Mouse (Mus musculus) hindbrain, embryonic 12.5 days (tissue): ENCODE data around the gene Zmat5. TPM values are rescaled to one million over a fixed set of nuclear protein-coding genes. Genes with fewer than 3 reads are reported as not detected.

Experiments used
- ATAC-seq: fragments of 200-750 bp; cut with Nextera tagmentation; 2 replicates; pipeline ENCODE4 v1.8.0; 2017; ENCODE audit warnings: moderate TSS enrichment; ENCODE audit not compliant: low FRiP score
- H3K27ac ChIP-seq: fragments of 300-500 bp; sonication (generic); 2 replicates; pipeline ENCODE4 v1.5.1; 2016; ENCODE audit warnings: mild to moderate bottlenecking
- H3K27me3 ChIP-seq: fragments of 300-500 bp; sonication (generic); 2 replicates; pipeline ENCODE4 v1.6.1; 2016; ENCODE audit warnings: mild to moderate bottlenecking
- H3K36me3 ChIP-seq: fragments of 300-500 bp; sonication (generic); 2 replicates; pipeline ENCODE4 v1.6.1; 2016; ENCODE audit warnings: mild to moderate bottlenecking
- H3K4me1 ChIP-seq: fragments of 300-500 bp; sonication (generic); 2 replicates; pipeline ENCODE4 v1.6.1; 2016
- H3K4me2 ChIP-seq: fragments of 300-500 bp; sonication (generic); replicated peaks from 2 replicates; pipeline ENCODE4 v1.6.1; 2016; ENCODE audit warnings: mild to moderate bottlenecking
- H3K4me3 ChIP-seq: fragments of 300-500 bp; sonication (generic); 2 replicates; pipeline ENCODE4 v1.5.1; 2016; ENCODE audit warnings: mild to moderate bottlenecking
- H3K9ac ChIP-seq: fragments of 300-500 bp; sonication (generic); 2 replicates; pipeline ENCODE4 v1.6.1; 2016; ENCODE audit warnings: mild to moderate bottlenecking, moderate library complexity
- H3K9me3 ChIP-seq: fragments of 300-500 bp; sonication (generic); replicated peaks from 2 replicates; pipeline ENCODE4 v1.6.1; 2016; ENCODE audit warnings: mild to moderate bottlenecking
- WGBS: fragments of 180-500 bp; shearing (Covaris S2); methylation state at CpG from one replicate; pipeline ENCODE4 v1.1.7; 2016; 5-methylcytosine and 5-hydroxymethylcytosine counted together
- polyA plus RNA-seq: library from polyadenylated mRNA; unstranded; fragments of >200 nt; fragmentation: Nextera tagmentation; extraction: Ambion mirVana; gene quantifications from 2 replicates; pipeline ENCODE4 v1.2.1, GENCODE M21; 2016

The Zmat5 gene
- polyA plus RNA-seq, 1 experiment from 2014 or later: 68.9 TPM

DNA sequence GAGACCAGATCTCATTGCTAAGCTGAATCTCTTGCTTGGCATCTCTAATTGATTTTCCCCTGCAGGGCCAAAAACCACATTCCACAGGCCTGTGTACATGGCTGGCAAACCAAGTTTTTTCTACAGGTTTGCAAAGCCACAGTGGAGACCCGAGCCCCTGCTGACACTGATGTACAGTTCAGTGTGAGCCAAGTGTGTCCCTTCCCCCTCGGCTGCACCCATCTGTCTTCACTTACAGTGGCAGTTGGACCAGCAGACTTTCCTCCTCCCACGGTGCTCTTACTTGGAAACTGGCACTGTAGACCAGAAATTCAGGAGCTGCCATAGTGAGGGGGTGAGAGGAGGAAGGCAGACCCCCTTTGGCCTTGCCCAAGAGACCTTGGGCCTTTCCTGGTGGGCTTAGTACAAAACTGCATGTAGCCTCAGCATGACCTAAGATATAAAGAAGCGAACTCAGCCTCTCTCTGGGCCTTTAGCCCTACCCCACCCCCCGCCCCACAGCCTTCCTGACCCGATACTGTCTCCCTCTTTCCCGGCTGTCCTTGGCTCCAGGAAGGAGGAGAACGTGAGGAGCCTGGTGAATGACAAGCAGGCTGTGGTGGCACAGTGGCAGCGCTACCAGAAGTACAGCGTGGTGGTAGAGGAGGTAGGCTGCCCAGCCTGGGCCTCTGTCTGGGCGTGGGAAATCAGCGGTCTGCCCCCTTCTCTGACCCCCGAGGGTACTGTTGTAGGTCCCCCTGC, 25.6 kb upstream of the Zmat5 start:
- no peak overlapping the region for H3K4me3 ChIP-seq
- H3K9ac ChIP-seq: no peak overlapping the region
- H3K27me3 ChIP-seq: no peaks in the 10 kb centered on the region
- WGBS: 81% methylated on average over 13 of the region's 13 CpGs
- ATAC-seq: no peak
- peaks cover 82% of the 10 kb centered on the region for H3K36me3 ChIP-seq
- H3K9me3 ChIP-seq: no peaks in the 10 kb centered on the region
- no peak overlapping the region for H3K4me2 ChIP-seq
- peaks cover 3% of the 10 kb centered on the region; the same call in 1 of the 2 replicates for H3K4me1 ChIP-seq
- no peak overlapping the region; the same call in 1 of the 2 replicates for H3K27ac ChIP-seq

DNA sequence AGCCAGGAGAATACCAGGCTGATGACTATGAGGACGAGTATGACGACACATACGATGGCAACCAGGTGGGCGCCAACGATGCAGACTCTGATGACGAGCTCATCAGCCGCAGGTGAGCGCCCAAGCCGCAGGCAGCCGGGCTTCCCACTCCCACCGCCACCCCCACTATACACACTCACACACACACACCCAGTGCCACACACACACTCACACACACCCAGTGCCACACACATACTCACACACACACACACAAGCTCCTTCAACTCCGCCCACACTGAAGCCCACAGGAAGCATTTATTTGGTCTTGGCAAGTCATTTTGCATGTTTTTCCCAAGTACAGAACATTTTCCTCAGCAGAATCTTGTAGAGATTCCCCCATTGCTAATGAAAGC, 25.0 kb upstream of the Zmat5 start:
- Histone ChIP-seq H3K9me3 (no peaks in the 10 kb centered on the region), H3K27ac (no peak overlapping the region), H3K4me1 (peaks cover 3% of the 10 kb centered on the region; the same call in 1 of the 2 replicates), H3K27me3 (no peaks in the 10 kb centered on the region), H3K4me2 (no peak overlapping the region), H3K4me3 (no peak overlapping the region), H3K36me3 (peaks cover 80% of the 10 kb centered on the region), H3K9ac (no peak overlapping the region)
- WGBS: 95% methylated on average over 12 of the region's 12 CpGs
- ATAC-seq: no peak

DNA sequence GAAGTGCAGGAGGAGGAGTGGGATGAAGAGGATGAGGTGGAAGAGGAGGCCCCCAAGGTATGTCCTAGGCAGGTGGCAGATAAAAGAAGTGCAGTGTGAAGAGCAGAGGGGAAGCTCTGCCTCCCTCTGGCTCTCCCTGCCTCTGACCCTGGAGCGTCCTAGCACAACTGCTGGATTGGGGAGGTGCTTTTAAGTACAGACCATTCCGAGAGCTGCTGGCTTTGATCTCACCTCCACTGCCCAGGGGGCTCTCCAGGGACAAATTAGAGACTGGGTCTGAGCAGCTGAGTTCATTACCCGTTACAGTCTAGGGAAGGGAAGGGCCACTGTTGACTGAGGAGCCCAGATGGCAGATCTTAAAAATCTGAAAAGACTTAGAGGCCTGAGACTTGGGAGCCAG, 24.4 kb upstream of the Zmat5 start:
- H3K4me2 ChIP-seq: no peak overlapping the region
- peaks cover 75% of the 10 kb centered on the region for H3K36me3 ChIP-seq
- H3K9ac ChIP-seq: no peak overlapping the region
- H3K27ac ChIP-seq: no peak overlapping the region
- H3K27me3 ChIP-seq: no peaks in the 10 kb centered on the region
- no peak for ATAC-seq
- H3K4me3 ChIP-seq: no peak overlapping the region
- H3K4me1 ChIP-seq: peaks cover 3% of the 10 kb centered on the region; the same call in 1 of the 2 replicates
- H3K9me3 ChIP-seq: no peaks in the 10 kb centered on the region
- WGBS: 49% methylated on average over 3 of the region's 3 CpGs

DNA sequence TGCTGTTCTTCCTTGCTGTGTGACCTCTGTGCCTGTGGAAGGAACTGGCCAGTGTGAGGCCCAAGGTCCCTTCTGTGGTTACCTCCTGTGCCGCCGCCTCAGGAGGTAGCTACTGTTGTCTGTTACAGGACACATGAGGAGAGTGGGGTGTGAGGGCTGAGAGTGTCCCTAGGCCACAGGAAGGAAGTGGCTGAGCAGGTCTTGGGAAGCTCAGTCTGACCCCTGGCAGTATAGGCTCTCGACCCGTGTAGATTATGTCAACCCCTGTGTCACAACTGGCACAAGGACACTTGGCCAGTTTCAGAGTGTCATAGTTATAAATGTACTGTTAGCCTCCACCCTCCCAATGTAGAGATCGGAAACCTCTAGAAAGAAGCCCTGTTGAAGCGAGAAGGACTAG, 21.0 kb upstream of the Zmat5 start:
- WGBS: 93% methylated on average over 6 of the region's 6 CpGs
- H3K4me2 ChIP-seq: no peak overlapping the region
- no peaks in the 10 kb centered on the region for H3K9me3 ChIP-seq
- peaks cover 53% of the 10 kb centered on the region for H3K36me3 ChIP-seq
- no peak overlapping the region for H3K9ac ChIP-seq
- H3K27me3 ChIP-seq: no peaks in the 10 kb centered on the region
- no peak for ATAC-seq
- H3K4me3 ChIP-seq: no peak overlapping the region
- H3K4me1 ChIP-seq: peaks cover 3% of the 10 kb centered on the region; the same call in 1 of the 2 replicates
- no peak overlapping the region for H3K27ac ChIP-seq

GRCm38 (mm10) chr11:4684186-4684585, 20.3 kb upstream of the Zmat5 start:
- no peak overlapping the region for H3K4me3 ChIP-seq
- H3K27ac ChIP-seq: no peak overlapping the region
- no peaks in the 10 kb centered on the region for H3K27me3 ChIP-seq
- H3K9ac ChIP-seq: no peak overlapping the region
- no peak overlapping the region for H3K4me2 ChIP-seq
- H3K36me3 ChIP-seq: peaks cover 49% of the 10 kb centered on the region
- WGBS: 71% methylated on average over 6 of the region's 6 CpGs
- H3K9me3 ChIP-seq: no peaks in the 10 kb centered on the region
- ATAC-seq: no peak
- no peaks in the 10 kb centered on the region for H3K4me1 ChIP-seq

DNA sequence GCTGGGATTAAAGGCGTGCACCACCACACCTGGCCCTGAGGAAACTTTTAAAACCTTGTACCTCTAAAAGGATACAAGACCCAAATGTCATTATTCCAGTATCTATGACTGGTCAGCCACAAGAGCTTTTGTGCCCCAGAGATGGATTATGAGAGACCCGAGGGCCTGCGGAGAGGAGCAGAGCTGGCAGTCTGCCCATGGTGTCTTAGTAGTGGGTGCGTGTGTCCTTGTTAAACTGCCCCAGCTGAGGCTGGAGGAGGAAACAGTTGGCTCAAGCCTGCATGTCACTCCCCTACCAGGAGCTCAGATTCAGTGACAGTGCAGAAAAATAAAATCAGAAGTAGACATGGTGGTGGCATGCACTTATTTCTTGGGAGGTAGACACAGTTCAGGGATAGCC, 19.4 kb upstream of the Zmat5 start:
- no peak for ATAC-seq
- no peak overlapping the region for H3K27ac ChIP-seq
- H3K27me3 ChIP-seq: no peaks in the 10 kb centered on the region
- no peak overlapping the region for H3K4me3 ChIP-seq
- no peak overlapping the region for H3K4me2 ChIP-seq
- H3K9me3 ChIP-seq: no peaks in the 10 kb centered on the region
- H3K9ac ChIP-seq: no peak overlapping the region
- 88% methylated on average over 4 of the region's 4 CpGs for WGBS
- no peaks in the 10 kb centered on the region for H3K4me1 ChIP-seq
- H3K36me3 ChIP-seq: peaks cover 40% of the 10 kb centered on the region

DNA sequence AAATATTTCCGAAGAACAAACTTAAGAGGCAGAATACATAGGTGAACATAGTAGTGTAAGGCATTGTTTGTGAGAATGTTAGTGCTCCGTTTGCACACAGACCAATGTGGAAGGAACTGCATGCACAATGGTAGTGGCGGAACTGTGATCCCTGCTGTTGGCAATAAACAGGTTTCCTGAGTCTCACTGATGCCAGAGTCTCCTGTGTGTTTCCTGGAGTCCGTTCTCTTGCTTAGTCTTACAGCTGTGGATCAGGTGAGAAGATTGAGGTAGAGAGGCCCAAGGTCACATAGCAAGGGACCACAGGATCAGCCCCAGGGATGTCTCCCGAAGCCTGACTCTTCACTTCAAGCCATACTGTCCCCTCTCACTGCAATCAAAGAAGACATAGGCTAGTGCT, 19.0 kb upstream of the Zmat5 start:
- H3K36me3 ChIP-seq: peaks cover 37% of the 10 kb centered on the region
- no peaks in the 10 kb centered on the region for H3K27me3 ChIP-seq
- H3K27ac ChIP-seq: no peak overlapping the region
- H3K4me3 ChIP-seq: no peak overlapping the region
- WGBS: 84% methylated on average over 5 of the region's 5 CpGs
- no peak overlapping the region for H3K9ac ChIP-seq
- no peak overlapping the region for H3K4me2 ChIP-seq
- no peaks in the 10 kb centered on the region for H3K4me1 ChIP-seq
- no peak for ATAC-seq
- H3K9me3 ChIP-seq: no peaks in the 10 kb centered on the region

DNA sequence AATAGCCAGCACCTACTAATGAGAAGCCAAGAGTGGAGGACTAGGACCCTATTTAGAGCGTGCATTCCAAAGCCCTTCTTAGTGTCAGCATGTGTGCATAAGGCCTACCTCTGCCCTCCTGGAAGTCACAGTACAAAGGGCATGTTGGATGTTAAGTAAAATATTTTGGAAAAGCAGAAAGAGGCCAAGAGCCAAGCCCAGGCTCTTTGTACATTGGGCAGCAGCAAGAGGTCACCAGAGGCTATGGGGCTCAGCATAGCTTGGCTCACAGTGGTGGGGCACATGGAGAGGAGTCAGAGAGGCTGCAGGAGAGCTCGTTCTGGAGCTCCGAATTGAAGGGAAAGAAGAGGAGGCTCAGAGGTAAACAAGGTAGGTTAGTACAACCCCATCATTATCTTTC, 17.5 kb upstream of the Zmat5 start:
- no peak overlapping the region for H3K27ac ChIP-seq
- H3K4me2 ChIP-seq: no peak overlapping the region
- H3K27me3 ChIP-seq: no peaks in the 10 kb centered on the region
- H3K4me1 ChIP-seq: no peaks in the 10 kb centered on the region
- H3K36me3 ChIP-seq: peaks cover 23% of the 10 kb centered on the region
- ATAC-seq: no peak
- 75% methylated on average over 3 of the region's 3 CpGs for WGBS
- H3K9me3 ChIP-seq: no peaks in the 10 kb centered on the region
- H3K9ac ChIP-seq: no peak overlapping the region
- no peak overlapping the region for H3K4me3 ChIP-seq

- no peak overlapping the region for H3K4me3 ChIP-seq
- no peaks in the 10 kb centered on the region for H3K9me3 ChIP-seq
- WGBS: 69% methylated on average over 3 of the region's 3 CpGs
- no peaks in the 10 kb centered on the region for H3K27me3 ChIP-seq
- no peak overlapping the region for H3K27ac ChIP-seq
- H3K4me1 ChIP-seq: no peaks in the 10 kb centered on the region
- H3K9ac ChIP-seq: no peak overlapping the region
- ATAC-seq: no peak
- peaks cover 14% of the 10 kb centered on the region for H3K36me3 ChIP-seq
- H3K4me2 ChIP-seq: no peak overlapping the region
These were observed 16.6 kb upstream of the Zmat5 start for GRCm38 (mm10) chr11:4687874-4688273.

GRCm38 (mm10) chr11:4688632-4689380, 15.7 kb upstream of the Zmat5 start:
- WGBS: 61% methylated on average over 11 of the region's 11 CpGs
- no peak for ATAC-seq
- Histone ChIP-seq H3K27ac (no peak overlapping the region), H3K9me3 (no peaks in the 10 kb centered on the region), H3K4me3 (no peak overlapping the region), H3K36me3 (0 out of 2 replicates have a peak, but pooled peaks cover 5% of the 10 kb centered on the region), H3K27me3 (no peaks in the 10 kb centered on the region), H3K4me2 (no peak overlapping the region), H3K9ac (no peak overlapping the region), H3K4me1 (no peaks in the 10 kb centered on the region)

DNA sequence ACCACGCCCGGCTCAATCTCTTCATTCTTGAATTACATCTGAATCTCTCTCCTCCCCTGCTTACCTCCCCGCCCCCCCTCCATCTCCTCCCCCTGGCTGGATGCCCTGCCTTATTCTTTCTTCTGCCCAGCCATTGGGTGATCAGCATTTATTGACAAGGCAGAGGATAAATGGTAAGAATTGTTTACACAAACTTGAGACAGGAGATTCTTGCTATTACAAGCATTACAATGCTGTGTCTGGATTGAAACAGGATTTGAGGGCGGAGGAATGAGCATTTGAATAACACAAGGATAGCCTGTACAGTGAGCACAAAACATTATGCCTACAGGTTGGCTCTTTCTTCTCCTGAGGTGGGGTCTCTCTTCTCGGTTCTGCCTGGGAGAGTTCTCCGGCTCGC, 14.1 kb upstream of the Zmat5 start:
- ATAC-seq: no peak
- Histone ChIP-seq H3K27ac (no peak overlapping the region), H3K9me3 (peaks cover 5% of the 10 kb centered on the region; the same call in 1 of the 2 replicates), H3K36me3 (no peaks in the 10 kb centered on the region), H3K9ac (no peak overlapping the region), H3K4me3 (no peak overlapping the region), H3K4me1 (no peaks in the 10 kb centered on the region), H3K4me2 (no peak overlapping the region), H3K27me3 (no peaks in the 10 kb centered on the region)
- WGBS: 83% methylated on average over 7 of the region's 7 CpGs

DNA sequence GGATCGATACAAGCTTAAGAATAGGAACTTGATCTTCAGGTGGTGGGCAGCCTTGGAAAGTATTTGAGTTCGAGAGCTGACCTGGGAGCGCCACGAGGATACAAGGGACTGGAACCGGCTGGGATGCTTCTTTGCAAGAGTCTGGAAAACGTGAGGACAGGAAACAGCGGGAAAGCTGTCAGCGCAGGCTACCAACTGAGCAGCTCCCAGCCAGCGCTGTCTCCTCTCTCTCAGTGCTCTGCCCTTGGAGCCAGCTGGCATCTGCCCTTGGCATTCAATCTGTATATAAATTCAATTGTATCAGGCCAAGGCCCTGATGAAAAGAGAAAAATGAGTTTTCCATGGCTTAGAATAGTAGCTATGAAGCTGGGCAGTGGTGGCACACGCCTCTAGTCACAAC, 13.3 kb upstream of the Zmat5 start:
- WGBS: 64% methylated on average over 10 of the region's 10 CpGs
- Histone ChIP-seq H3K4me1 (no peaks in the 10 kb centered on the region), H3K27me3 (no peaks in the 10 kb centered on the region), H3K9me3 (peaks cover 5% of the 10 kb centered on the region; the same call in 1 of the 2 replicates), H3K4me3 (no peak overlapping the region), H3K9ac (no peak overlapping the region), H3K4me2 (no peak overlapping the region), H3K27ac (no peak overlapping the region), H3K36me3 (no peaks in the 10 kb centered on the region)
- no peak for ATAC-seq
